Mouse (Mus musculus) ES-E14 (cell line): Measurements from ENCODE around the gene Nub1.

Source experiments
- MAFK ChIP-seq: IDR thresholded peaks from 2 replicates; pipeline ENCODE4 v1.6.1; 2014; ENCODE audit warnings: mild to moderate bottlenecking, low read depth, low read length, inconsistent platforms; ENCODE audit not compliant: insufficient read depth
- ZC3H11A ChIP-seq: IDR thresholded peaks from 2 replicates; pipeline ENCODE4 v1.6.1; 2012; ENCODE audit warnings: low read depth, mild to moderate bottlenecking, inconsistent platforms, low read length, borderline replicate concordance
- ZNF384 ChIP-seq: IDR thresholded peaks from 2 replicates; pipeline ENCODE4 v1.6.1; 2012; ENCODE audit warnings: low read depth, low read length, inconsistent platforms

DNA sequence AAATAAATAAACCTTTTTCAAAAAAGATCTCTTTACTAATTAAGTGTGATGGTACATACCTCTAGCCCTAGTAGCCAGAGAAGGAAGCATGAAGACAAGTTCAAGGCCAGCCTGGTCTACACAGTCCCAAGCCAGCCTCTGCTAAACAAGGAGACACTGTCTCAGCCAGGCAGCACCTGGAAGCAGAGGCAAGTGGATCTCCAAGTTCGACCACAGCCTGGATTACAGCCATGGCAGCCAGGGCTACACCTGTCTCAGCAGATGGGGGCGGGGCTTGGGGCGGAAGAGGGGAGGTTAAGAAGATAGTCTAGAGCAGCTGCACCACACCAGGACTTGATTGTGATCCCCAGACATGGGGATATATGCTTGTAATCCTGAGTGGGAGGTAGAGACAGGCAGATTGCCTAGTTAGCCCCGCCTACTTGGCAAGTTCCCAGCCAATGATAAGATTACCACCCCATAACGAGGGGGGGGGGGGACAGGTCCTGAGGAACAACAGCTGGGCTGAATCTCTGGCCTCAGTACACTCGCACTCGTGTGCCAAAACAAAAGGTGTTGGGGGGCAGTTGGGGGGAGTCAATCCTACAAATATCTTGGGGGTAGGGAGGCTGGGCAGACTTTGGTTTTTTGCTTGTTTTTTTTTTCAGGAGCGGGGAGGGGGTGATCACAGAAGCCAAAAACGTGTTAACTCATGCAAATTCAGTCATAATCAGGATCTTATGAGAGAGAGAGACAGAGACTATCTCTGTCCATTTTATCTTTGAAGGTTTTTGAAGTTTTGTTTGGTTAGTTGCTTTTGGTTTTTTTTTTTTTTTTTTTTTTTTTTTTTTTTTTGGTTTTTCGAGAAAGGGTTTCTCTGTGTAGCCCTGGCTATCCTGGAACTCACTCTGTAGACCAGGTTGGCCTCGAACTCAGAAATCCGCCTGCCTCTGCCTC is 41.8 kb downstream of the Nub1 start:
- TF ChIP-seq MAFK: no peak
- no peak for TF ChIP-seq ZC3H11A
- TF ChIP-seq ZNF384: peak; percentile 62; the same call in 1 of the 2 replicates
